Mouse (Mus musculus) gonadal fat pad, adult 2 months (tissue): ENCODE measurements around the gene Ms4a15. TPM values are rescaled to one million over a fixed set of nuclear protein-coding genes. Genes with fewer than 3 reads are reported as not detected.
A peak's percentile ranks its signal among the peaks of the same experiment; 100 is the strongest.

ENCODE experiments used
- DNase-seq: peaks from one replicate; pipeline ENCODE4 v3.0.0-alpha.2; 2012; ENCODE audit warnings: low read depth
- polyA plus RNA-seq: library from polyadenylated mRNA; depleted of rRNA; stranded (reverse); fragments of >200 nt; gene quantifications from 2 replicates; pipeline ENCODE4 v1.2.3, GENCODE M21; 2012; rRNA removed

Gene Ms4a15
- polyA plus RNA-seq, 1 experiment: not detected

DNA sequence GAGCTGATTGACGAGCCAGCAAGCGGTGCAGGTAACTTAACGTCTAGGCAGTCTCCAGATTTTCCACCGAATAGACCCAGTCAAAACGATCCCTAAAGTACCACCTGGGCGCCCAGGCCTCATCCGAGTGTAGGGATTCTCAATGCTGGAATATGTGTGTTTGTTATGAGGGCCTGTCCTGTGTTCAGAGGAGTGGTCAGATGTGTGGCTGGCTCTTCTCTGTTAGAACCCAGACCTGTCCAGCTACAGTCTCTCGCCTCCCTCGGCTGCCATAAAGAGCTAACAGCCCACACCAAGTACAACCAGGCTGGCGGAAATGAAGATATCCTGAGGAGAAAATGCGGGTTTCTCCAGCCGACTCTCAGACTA, 33.1 kb downstream of the Ms4a15 start:
- no peak for DNase-seq

DNA sequence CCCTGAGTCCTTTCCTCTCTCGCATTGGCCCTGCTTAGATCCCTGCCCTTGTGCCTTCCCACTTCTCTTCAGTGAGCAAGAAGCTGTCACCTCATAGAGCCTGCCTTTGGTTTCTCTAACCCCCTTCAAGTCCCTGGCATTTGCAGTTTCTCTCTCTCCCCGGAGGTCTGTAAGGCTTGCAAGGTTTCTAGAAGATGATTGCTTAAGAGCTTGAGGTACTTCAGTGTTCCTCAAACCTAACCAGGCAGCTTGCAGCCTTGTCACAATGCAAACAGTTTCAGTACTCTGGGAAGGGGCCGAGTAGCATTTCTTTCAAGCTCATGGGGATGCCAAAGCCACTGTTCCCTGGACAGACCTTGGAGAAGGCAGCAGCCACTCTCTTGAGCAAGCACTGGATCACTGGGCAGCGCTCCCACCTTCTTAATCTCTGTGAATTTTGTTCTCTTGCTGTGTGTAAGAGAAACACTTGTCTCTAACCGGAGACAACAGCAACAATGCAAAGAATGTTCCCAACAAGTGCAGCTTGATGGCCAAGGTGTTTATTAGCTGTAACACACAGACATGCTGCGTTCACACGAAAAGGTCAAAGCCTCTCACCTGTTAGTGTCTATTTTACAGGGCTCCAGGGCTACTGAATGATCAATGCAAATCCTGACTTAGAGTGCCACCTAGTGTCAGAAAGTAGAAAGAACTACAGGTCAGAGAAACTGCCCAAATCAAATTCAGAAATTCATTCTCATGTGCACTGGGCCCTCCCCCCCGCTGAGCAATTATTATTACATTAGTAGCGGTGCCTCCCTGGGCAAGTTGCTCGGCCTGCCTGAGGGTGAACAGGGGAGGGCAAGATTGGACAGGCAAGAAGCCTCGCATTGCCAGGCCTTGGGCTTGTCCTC, 33.7 kb downstream of the Ms4a15 start:
- peak; percentile 31 for DNase-seq

DNA sequence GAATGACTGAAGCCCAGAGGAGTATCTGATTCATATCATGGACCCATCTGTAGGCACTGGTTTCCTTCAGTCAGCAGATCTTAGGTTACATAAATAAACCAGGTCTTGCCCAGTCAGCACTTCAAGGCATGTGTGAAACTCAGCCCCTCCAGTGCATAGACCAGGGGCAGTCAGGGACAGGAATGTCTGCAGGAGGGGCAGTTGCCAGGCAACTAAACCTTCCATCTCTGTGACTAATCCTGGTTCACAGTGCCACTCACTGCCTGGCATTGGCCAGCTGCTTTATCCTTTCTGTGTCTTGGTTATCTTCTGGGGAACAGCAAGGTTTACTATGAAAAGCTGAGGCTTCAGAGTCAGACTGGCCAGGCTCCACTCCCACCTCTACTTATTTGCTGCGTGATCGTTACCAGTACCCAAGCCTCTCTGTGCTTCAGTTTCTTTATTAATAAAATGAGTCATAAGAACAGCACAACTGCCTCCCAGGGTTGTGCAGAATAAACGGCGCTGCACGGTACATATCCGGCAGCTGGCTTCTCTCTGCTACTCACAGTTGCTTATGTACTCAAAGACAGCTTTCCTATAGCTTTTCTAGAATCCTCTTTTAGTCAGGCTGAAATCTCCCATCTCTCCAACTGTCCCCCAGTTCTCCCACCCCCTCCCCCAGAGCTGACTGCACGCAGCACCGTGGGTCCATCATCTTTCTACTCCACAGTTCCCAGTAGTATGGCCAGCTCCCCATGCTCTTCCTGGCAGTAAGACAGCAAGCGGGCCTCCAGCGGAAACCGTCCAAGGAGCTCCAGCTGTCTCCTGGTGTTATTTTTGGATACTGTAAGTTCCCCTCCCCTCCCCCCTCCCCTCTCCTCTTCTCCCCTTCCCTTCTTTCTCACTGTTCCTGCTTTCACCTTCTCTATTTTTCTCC, 40.8 kb downstream of the Ms4a15 start:
- no peak for DNase-seq

DNA sequence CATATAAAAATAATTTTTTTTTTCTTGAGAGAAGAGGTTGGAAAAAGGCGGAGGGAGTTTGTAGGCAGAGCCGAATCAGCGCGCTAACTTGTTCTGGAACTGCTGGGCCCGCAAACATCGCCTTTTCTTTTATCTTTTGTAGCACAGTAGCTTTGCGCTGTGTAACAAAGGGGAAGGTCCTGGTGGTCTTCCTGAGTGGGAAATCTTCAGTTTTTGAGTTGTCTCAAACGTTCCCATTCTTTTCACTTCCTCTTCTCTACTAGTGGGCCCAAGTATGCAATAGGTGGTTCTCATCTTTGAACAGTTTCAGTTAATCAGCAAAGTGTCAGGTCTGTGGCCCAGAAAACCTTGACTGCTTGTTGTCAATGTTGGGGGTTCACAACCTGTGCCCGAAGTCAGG, 43.5 kb downstream of the Ms4a15 start:
- DNase-seq: no peak

DNA sequence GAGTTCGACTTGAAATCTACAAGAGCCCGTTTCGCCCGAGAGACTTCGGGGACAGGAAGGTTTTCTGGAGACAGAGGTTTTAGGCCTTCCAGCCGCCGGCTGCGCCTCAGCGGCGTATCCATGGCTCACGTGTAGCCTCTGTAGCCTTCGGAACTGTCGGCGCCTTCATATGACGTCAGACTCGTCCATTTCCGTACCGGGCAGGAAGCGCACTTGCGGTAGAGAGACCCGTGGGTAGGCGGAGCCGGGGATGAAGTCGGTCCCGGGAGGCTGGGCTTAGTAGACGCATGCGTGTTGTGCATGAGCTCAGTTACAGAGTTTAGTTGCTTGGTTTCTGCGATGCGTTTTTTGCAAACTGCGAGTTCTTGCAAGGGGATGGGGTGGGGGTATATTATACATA, 43.9 kb downstream of the Ms4a15 start, which contains the start of gene Ccdc86:
Ccdc86 (minus strand) TSS at position 155 of the 400 bp plus-strand sequence.
- DNase-seq: peak; percentile 83

DNA sequence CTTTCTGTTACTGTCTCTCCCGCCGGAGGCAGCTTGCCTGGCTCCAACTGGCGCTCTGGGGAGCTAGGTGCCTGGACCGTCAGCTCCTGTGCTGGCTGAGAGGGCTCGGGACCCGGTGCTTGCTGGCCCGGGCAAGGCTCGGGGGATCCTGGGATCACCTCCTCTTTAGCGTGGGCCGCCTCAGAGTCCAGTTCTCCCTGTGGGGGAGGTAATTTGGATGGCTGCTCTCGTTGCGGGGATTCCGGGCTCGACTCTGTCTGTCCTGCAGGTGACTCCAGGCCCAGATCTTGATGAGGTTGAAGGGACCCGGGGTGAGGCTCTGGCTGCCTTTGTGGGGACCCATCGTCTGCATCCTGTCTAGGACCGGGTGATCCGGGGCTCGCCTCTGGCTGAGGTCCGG, 44.6 kb downstream of the Ms4a15 start:
- DNase-seq: no peak

DNA sequence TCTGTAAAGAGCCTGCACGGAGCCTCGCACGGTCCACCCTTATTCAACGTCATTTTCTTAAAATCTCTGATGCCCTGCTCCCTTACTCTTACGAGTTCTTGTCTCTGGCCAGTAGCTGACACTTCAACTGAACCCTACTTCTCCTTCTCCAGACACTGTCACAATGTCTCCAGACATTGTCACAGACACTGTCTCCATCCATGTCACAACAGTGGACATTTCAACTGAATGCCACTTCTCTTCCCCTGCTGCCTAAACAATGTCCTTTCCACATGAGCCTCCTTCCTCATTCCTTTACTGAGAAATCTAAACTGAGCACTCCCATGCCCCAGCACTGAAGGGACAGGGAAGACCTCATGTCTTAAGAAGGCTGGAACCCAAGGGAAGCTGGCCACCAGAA, 45.8 kb downstream of the Ms4a15 start:
- DNase-seq: no peak

DNA sequence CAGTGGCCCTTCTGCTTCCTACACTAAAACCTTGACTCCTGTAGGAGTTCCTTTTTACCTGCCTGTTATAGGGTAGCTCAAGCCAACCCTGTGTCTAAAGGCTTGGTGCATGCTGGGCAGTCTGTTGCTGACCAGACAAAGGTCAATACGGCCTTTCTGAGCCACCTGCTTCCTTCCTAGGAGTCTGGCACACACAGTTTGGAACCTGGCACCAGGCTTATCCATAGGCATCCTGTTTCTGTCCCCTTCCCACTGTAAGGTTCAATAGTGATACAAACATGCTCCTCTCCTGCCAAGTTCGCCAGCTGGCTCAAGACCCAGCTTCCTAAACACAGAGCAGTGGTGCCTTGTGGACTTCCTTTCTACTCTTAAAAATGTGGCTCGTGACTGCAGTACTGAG, 46.5 kb downstream of the Ms4a15 start:
- no peak for DNase-seq

DNA sequence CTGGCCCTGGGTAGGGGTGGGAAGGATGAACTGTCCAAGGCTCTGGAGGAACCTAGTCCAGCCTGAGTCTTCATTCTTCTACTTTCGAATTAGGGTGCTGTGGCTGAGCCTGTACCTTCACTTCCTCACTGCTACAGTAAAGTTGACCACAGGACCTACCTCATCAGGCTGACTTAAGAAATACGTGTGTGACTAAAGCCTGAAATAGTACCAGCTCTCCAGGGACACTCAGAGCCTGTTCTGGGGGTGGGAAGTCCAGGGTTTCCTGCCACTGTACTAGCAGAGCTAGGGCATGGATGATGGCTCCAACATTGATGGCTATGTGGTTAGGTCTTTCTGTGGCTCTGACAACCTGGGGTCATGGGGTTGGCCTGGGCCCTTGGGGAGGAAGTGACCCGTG, 49.1 kb downstream of the Ms4a15 start:
- DNase-seq: no peak

DNA sequence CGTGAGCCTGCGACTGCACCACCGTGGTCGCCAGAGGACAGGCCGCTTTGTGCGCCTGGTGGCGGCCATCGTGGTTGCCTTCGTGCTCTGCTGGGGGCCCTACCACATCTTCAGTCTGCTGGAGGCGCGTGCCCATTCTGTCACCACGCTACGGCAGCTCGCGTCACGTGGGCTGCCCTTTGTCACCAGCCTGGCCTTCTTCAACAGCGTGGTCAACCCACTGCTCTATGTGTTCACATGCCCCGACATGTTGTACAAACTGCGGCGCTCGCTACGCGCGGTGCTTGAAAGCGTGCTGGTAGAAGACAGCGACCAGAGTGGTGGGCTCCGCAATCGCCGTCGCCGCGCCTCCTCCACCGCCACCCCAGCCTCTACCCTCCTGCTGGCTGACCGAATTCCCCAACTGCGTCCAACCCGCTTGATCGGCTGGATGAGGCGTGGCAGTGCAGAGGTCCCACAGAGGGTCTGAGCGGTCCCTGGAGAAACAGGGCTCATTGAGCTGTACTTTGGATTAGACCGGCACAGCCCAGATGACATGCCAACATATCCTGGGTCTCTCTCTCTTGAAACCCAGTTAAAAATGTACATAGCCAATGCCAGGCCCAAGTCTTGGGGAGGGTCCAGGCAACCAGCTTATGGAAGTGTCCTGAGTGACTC, 52.1 kb downstream of the Ms4a15 start:
- DNase-seq: no peak

DNA sequence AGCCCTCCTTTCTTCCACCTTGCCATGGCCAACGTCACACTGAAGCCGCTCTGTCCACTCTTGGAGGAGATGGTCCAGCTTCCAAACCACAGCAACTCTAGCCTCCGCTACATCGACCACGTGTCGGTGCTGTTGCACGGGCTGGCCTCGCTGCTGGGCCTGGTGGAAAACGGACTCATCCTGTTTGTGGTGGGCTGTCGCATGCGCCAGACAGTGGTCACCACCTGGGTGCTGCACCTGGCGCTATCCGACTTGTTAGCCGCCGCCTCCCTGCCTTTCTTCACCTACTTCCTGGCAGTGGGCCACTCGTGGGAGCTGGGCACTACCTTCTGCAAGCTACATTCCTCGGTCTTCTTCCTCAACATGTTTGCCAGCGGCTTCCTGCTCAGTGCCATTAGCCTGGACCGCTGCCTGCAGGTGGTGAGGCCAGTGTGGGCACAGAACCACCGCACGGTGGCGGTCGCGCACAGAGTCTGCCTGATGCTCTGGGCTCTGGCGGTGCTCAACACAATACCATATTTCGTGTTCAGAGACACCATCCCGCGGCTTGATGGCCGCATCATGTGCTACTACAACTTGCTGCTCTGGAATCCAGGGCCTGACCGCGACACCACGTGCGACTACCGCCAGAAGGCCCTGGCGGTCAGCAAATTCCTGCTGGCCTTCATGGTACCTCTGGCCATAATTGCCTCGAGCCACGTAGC, 52.8 kb downstream of the Ms4a15 start:
- DNase-seq: peak; percentile 24

DNA sequence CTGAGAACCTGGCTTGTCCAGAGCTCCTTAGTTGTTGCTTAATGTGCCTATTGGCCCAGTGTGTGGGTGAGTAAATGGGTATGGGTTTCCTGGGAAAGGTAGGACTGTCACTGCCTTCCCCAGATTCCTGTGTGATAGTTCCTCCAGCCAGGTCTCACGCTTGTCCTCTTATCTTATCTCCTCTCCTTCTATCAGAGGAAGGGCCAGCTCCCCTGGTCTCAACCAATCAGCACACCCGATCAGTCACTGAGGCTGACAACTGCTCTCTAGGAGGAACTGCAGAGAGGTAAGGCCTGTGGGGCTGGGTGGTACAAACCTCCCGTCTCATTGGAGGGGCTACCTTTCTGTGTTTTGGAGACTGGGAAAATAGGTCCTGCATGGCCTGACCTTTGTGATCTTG, 54.3 kb downstream of the Ms4a15 start:
- DNase-seq: no peak

DNA sequence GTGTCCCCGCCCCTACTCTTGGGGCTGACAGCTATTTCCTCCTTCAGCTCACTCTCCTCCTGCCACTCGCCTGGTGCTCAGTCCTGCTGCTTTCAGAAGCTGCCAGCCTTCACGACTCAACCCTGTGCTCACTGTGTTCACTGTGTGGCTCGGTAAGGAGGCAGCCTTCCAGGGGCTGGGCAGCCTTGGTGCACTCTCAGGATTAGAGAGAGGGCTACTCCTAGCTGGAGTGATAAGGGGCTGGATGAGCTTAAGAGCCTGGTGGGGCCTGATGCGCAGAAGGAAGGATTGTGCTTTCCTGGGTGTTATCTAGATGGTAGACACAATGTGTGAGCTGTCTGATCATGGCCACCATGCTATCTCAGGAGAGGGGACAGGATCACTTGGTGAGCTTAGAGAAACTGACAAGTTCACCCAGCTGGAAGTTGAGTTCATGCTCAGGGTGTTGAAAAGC, 55.9 kb downstream of the Ms4a15 start, which contains the start of gene Ptgdr2:
Ptgdr2 (plus strand) TSS at position 51 of the 454 bp plus-strand sequence.
- DNase-seq: no peak

DNA sequence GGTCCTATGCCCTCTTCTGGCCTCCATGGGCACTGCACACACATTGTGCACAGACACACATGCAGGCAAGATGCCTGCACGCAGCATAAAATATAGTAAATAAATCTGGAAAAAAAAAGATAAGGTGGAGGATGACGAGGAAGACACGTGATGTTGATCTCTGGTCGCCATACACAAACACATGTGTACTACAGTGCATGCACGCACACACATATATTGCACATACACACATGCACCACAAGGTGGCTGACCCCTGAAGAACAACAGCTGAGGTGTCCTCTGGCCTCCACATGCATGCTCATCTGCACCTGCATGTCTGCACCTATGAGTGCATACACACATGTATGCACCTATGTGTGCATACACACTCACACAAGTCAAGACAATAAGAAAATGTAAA, 57.0 kb downstream of the Ms4a15 start:
- no peak for DNase-seq

DNA sequence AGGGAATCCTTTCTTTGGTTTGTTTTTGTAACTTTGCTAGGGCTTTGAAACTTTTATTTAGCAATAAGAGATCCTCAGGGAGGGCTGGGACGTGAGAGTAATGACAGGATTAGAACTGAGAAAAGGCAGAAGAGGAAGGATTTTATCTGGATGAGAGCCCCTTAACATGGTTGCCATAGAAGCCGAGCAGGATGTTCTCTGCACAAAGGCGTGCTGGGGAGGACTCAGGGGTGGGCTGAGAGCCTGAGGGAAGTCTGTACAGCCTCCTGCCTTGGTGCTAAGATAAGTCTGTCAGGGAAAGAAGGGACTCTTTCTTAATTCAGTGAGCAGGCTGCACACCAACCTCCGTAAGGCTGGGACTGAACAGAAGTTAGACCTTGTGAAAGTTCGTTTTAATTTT, 58.0 kb downstream of the Ms4a15 start:
- no peak for DNase-seq

DNA sequence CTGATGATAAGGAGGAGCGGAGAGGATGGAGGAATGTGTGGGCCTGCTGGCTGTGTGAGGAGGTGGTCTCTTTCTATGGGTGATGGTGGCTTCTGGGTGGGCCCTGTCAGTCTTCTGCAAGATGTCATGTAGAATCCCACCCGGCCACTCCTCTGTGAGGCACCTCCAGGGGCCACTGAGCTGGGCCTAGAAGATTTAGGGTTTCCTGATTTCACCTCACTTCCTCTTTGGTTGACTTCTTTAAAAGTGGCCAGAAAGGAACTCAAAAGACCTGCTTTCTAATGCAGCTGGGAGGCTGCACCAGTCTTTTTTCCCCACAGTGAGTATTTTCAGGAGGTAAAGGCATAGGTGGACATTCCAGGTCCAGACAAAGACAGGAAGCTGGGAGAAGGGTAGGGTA, 62.4 kb downstream of the Ms4a15 start:
- no peak for DNase-seq

Other genes with a start within 250 kb of the Ms4a15 start
- 0.32 and 0.33 TPM in 2 replicates for gene Cd6, start 163.2 kb downstream of the Ms4a15 start, polyA plus RNA-seq
- 3.9 and 6.3 TPM in 2 replicates for gene Slc15a3, start 153.5 kb downstream of the Ms4a15 start, polyA plus RNA-seq
- 15.8 and 16.0 TPM in 2 replicates for gene Tmem132a, start 123.3 kb downstream of the Ms4a15 start, polyA plus RNA-seq
- gene Tmem109, start 111.2 kb downstream of the Ms4a15 start, polyA plus RNA-seq: 130 and 147 TPM in 2 replicates
- 185 and 229 TPM in 2 replicates for gene Prpf19, start 98.0 kb downstream of the Ms4a15 start, polyA plus RNA-seq
- not detected in 2 replicates for gene Zp1, start 72.6 kb downstream of the Ms4a15 start, polyA plus RNA-seq
- gene Ptgdr2, start 56.1 kb downstream of the Ms4a15 start, polyA plus RNA-seq: 0.14 TPM in 1 of 2 replicates, not detected in the other
- gene Ccdc86, start 44.0 kb downstream of the Ms4a15 start, polyA plus RNA-seq: 4.8 and 6.5 TPM in 2 replicates
- 0.15 and 0.46 TPM in 2 replicates for gene Ms4a10, start 18.6 kb downstream of the Ms4a15 start, polyA plus RNA-seq
- not detected in 2 replicates for gene Ms4a18, start 24.8 kb upstream of the Ms4a15 start, polyA plus RNA-seq
- gene Ms4a8a, start 87.9 kb upstream of the Ms4a15 start, polyA plus RNA-seq: 3.2 and 6.3 TPM in 2 replicates
- 0.66 and 1.0 TPM in 2 replicates for gene 1700017D01Rik, start 137.6 kb upstream of the Ms4a15 start, polyA plus RNA-seq
- not detected in 2 replicates for gene 1700025F22Rik, start 172.1 kb upstream of the Ms4a15 start, polyA plus RNA-seq
- 0.11 and 0.37 TPM in 2 replicates for gene Ms4a13, start 203.5 kb upstream of the Ms4a15 start, polyA plus RNA-seq
- not detected in 2 replicates for gene Ms4a12, start 239.2 kb upstream of the Ms4a15 start, polyA plus RNA-seq